Mouse (Mus musculus): Measurements from ENCODE around the gene Grk2. TPM values are rescaled to one million over a fixed set of nuclear protein-coding genes. Genes with fewer than 3 reads are reported as not detected.

Grk2 gene
- polyA plus RNA-seq, 1 experiment from 2014 or later, result 17.9 TPM

DNA sequence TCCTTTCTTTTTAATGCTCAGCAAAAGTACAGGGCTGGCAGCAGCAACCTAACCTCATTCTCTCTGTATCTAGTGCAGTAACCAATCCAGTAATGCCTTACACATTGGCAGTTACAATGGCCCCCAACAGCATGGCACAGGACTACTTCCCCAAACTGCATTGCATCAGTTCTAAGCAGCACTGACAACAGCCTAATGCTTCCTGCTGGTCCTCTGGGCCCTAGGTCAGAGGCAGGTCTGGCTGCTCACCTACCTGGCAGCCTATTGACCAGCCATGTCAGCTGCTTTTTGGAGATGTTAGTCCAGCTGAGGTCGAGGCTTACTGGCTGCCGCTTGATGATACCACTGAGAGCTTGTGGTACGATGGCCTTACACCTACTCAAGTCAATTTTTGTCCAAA lies 16.1 kb upstream of the Grk2 start:
- Histone ChIP-seq H3K9ac (no peak overlapping the region), H3K4me2 (no peak overlapping the region), H3K27ac (no peak overlapping the region), H3K4me1 (no peaks in the 10 kb centered on the region), H3K9me3 (replicated peaks) (no peaks in the 10 kb centered on the region), H3K27me3 (replicated peaks) (no peaks in the 10 kb centered on the region), H3K36me3 (peaks cover 98% of the 10 kb centered on the region), H3K4me3 (no peak overlapping the region)
- 86% methylated on average over 3 of the region's 3 CpGs for WGBS (ENCODE audit: insufficient replicate concordance)
- no peak for ATAC-seq

- 100% methylated on average over 1 of the region's 1 CpGs for WGBS (ENCODE audit: insufficient replicate concordance)
- ATAC-seq, result no peak
Observed at GRCm38 (mm10) chr19:4321622-4322021, 15.6 kb upstream of the Grk2 start.

DNA sequence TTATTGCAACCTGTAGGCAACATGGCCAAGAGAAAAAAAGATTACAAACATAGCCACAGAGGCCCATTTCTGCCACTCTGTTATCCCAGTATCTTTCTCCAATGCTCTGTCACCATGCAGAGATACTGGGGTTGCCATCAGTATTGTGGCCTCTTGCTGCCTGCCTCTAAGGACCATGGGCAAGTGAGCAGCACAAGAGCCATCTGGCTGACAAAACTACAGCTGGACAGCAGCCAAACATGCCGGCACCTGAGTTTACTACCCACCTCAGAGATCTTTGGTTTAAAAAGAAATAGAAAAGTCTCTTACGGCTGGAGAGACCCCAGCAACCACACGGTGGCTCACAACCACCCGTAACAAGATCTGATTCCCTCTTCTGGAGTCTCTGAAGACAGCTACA lies 13.2 kb upstream of the Grk2 start:
- peaks cover 3% of the 10 kb centered on the region; the same call in 1 of the 2 replicates for H3K4me1 ChIP-seq
- no peak overlapping the region for H3K4me2 ChIP-seq
- H3K4me3 ChIP-seq, result no peak overlapping the region
- H3K27me3 ChIP-seq (replicated peaks), result no peaks in the 10 kb centered on the region
- no peak overlapping the region for H3K9ac ChIP-seq
- H3K27ac ChIP-seq, result no peak overlapping the region
- peaks cover 87% of the 10 kb centered on the region for H3K36me3 ChIP-seq
- 87% methylated on average over 4 of the region's 4 CpGs for WGBS (ENCODE audit: insufficient replicate concordance)
- ATAC-seq, result no peak
- no peaks in the 10 kb centered on the region for H3K9me3 ChIP-seq (replicated peaks)

More at GRCm38 (mm10) chr19:4321622-4322021, 15.6 kb upstream of the Grk2 start:
- Histone ChIP-seq H3K27me3 (replicated peaks) (no peaks in the 10 kb centered on the region), H3K4me1 (no peaks in the 10 kb centered on the region), H3K4me3 (no peak overlapping the region), H3K27ac (no peak overlapping the region), H3K36me3 (peaks cover 98% of the 10 kb centered on the region), H3K9ac (no peak overlapping the region), H3K4me2 (no peak overlapping the region), H3K9me3 (replicated peaks) (no peaks in the 10 kb centered on the region)

DNA sequence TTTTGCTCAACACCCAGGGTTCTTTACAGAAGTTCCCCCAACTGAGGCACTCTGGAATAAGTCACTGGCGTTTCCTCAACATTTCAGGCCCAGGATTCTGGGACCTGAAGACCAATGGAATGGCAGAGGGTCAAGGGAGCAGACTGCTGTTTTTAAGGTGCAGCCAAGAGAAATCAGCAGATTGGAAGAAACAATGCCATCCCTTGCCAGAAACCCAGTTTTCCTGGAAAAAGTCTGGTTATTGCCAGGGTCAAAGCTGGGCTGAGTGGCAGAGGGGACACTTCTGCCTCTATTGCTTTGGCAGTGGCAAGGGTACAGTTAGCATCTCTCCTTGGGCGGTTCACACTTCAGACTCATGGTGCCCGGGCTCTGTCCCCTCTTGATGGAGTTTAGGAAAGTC lies 11.2 kb upstream of the Grk2 start:
- Histone ChIP-seq H3K4me2 (no peak overlapping the region), H3K9ac (no peak overlapping the region), H3K9me3 (replicated peaks) (no peaks in the 10 kb centered on the region), H3K4me1 (peaks cover 3% of the 10 kb centered on the region; the same call in 1 of the 2 replicates), H3K27me3 (replicated peaks) (no peaks in the 10 kb centered on the region), H3K36me3 (peaks cover 70% of the 10 kb centered on the region), H3K4me3 (no peak overlapping the region), H3K27ac (no peak overlapping the region)
- 91% methylated on average over 3 of the region's 3 CpGs for WGBS (ENCODE audit: insufficient replicate concordance)
- no peak for ATAC-seq

DNA sequence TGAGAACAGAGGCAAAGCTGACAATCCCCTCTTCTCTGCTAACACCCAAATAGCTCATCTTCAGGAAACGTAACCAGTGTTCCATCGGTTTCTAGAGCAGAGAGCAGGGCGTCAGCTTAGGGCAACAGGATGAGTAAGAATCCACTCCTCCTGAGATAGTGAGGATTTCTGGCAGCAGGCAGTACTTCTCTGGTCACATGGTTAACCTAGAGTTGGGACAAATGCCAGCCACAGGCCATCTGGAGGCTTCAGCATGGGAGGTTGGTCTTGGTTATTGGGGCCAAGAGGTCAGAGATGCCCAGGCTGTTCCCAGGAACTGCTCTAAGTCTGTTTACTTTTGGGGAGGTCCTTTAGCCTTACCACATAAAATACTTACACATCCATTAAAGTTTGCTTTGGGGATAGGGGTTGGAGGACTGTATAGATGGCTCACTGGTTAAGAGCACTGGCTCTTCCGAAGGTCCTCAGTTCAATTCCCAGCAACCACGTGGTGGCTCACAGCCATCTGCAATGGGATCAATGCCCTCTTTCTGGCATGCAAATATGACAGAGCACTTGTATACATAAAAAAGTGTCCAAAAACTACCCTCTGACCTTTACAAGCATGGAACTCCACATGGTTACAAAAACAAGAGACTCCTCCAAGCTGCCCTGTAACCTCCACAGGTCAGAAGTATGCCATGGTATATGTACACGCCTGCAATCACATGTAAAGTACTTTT lies 9.4 kb upstream of the Grk2 start:
- no peaks in the 10 kb centered on the region for H3K9me3 ChIP-seq (replicated peaks)
- no peaks in the 10 kb centered on the region for H3K27me3 ChIP-seq (replicated peaks)
- H3K27ac ChIP-seq, result no peak overlapping the region
- no peak overlapping the region for H3K9ac ChIP-seq
- H3K4me3 ChIP-seq, result no peak overlapping the region
- peaks cover 3% of the 10 kb centered on the region; the same call in 1 of the 2 replicates for H3K4me1 ChIP-seq
- H3K4me2 ChIP-seq, result no peak overlapping the region
- H3K36me3 ChIP-seq, result peaks cover 54% of the 10 kb centered on the region
- ATAC-seq, result no peak
- 77% methylated on average over 6 of the region's 6 CpGs for WGBS (ENCODE audit: insufficient replicate concordance)

DNA sequence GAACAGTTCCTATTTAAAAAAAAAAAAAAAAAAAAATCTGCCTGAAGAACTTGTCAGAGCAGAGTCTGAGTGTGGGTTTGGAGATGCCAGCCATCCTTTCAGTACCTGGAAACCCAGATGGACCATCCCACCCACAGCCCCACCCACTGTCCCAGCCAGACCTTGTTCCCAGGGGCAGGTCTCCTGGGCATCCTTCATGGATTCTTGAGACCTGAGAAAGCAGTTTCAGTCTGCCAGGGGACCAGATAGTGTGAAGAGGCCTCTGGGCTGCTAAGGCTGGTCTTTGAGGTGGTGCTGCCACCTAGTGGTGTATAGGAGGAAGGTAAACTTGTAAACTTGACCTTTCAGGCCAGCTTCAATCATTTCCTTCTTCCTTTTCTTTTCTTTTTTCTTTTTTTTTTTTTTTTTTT lies 3.8 kb upstream of the Grk2 start:
- no peaks in the 10 kb centered on the region for H3K9me3 ChIP-seq (replicated peaks)
- H3K27ac ChIP-seq, result no peak overlapping the region
- no peak overlapping the region for H3K9ac ChIP-seq
- ATAC-seq, result no peak
- peaks cover 15% of the 10 kb centered on the region for H3K4me1 ChIP-seq
- H3K27me3 ChIP-seq (replicated peaks), result 0 out of 2 replicates have a peak, but pooled peaks cover 5% of the 10 kb centered on the region
- H3K36me3 ChIP-seq, result peaks cover 4% of the 10 kb centered on the region; the same call in 1 of the 2 replicates
- H3K4me2 ChIP-seq, result no peak overlapping the region
- H3K4me3 ChIP-seq, result no peak overlapping the region

DNA sequence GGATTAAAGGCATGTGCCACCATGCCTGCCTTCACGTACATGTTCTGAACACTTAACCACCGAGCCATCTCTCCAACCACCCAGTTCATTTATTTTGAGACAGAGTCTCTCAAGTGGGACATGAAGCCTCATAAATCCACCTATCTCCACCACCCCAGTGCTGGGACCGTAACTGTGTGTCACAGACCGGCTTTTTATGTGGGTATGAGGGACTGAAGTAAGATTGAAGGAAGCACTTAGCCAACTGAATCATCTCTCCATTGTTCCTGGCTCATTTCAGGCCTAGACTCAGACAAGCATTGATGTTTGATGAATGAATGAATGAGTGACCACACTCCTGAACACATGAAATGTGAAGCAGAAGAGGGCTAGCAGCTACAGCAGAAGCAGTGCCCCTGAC lies 3.3 kb upstream of the Grk2 start:
- no peak overlapping the region for H3K4me2 ChIP-seq
- H3K4me1 ChIP-seq, result peaks cover 20% of the 10 kb centered on the region
- H3K9ac ChIP-seq, result no peak overlapping the region
- H3K27me3 ChIP-seq (replicated peaks), result 0 out of 2 replicates have a peak, but pooled peaks cover 5% of the 10 kb centered on the region
- 81% methylated on average over 4 of the region's 4 CpGs for WGBS (ENCODE audit: insufficient replicate concordance)
- H3K9me3 ChIP-seq (replicated peaks), result no peaks in the 10 kb centered on the region
- no peak overlapping the region for H3K4me3 ChIP-seq
- no peak overlapping the region for H3K27ac ChIP-seq
- H3K36me3 ChIP-seq, result 0 out of 2 replicates have a peak, but pooled peaks cover 3% of the 10 kb centered on the region
- ATAC-seq, result no peak

GRCm38 (mm10) chr19:4305491-4306189 lies 382 bp downstream of the Grk2 start:
- Histone ChIP-seq H3K4me2 (peak overlapping the region; percentile 73), H3K27me3 (replicated peaks) (0 out of 2 replicates have a peak, but pooled peaks cover 5% of the 10 kb centered on the region), H3K9ac (peak overlapping the region; percentile 96), H3K27ac (peak overlapping the region; percentile 86), H3K9me3 (replicated peaks) (no peaks in the 10 kb centered on the region), H3K36me3 (peaks cover 7% of the 10 kb centered on the region; the same call in 1 of the 2 replicates), H3K4me1 (peaks cover 56% of the 10 kb centered on the region), H3K4me3 (peak overlapping the region; percentile 89)
- ATAC-seq, result peak; percentile 75
- WGBS (ENCODE audit: insufficient replicate concordance), result under 1% methylated on average over 67 of the region's 68 CpGs

DNA sequence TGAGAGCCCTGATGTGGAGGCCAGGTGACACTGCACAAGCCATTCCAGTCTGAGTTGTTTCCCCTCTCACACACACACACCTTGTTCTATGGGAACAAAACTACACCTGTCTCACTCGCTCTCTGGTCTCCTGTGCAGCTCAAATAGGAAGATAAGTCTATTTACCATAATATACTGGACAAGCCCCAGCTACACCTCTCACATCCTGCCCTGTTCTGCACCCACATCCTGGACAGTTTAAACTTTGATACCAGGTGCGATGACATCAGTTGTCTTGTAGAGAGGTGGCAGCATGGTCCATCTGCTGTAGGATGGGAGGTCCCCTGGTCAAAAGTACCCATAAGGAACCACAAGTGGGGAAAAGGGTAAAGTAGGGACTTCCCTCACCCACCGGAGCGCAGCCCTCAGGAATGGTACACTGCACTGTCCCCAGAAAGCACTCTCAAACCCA lies 1.1 kb downstream of the Grk2 start:
- peaks cover 7% of the 10 kb centered on the region; the same call in 1 of the 2 replicates for H3K36me3 ChIP-seq
- H3K27me3 ChIP-seq (replicated peaks), result 0 out of 2 replicates have a peak, but pooled peaks cover 5% of the 10 kb centered on the region
- peak overlapping the region; percentile 86 for H3K27ac ChIP-seq
- 0 out of 2 replicates have a peak, but pooled peaks have one; percentile 6 for ATAC-seq
- peak overlapping the region; percentile 89 for H3K4me3 ChIP-seq
- H3K4me2 ChIP-seq, result peak overlapping the region; percentile 73
- H3K9ac ChIP-seq, result peak overlapping the region; percentile 96
- 14% methylated on average over 4 of the region's 4 CpGs for WGBS (ENCODE audit: insufficient replicate concordance)
- peaks cover 64% of the 10 kb centered on the region for H3K4me1 ChIP-seq
- no peaks in the 10 kb centered on the region for H3K9me3 ChIP-seq (replicated peaks)

- Histone ChIP-seq H3K9ac (peak overlapping the region; percentile 96), H3K27ac (peak overlapping the region; percentile 86), H3K27me3 (replicated peaks) (0 out of 2 replicates have a peak, but pooled peaks cover 5% of the 10 kb centered on the region), H3K4me2 (peak overlapping the region; percentile 73), H3K9me3 (replicated peaks) (no peaks in the 10 kb centered on the region), H3K4me1 (peaks cover 69% of the 10 kb centered on the region), H3K36me3 (peaks cover 7% of the 10 kb centered on the region; the same call in 1 of the 2 replicates), H3K4me3 (peak overlapping the region; percentile 89)
- ATAC-seq, result no peak
- 21% methylated on average over 5 of the region's 5 CpGs for WGBS (ENCODE audit: insufficient replicate concordance)
Observed at GRCm38 (mm10) chr19:4304251-4304821, 1.7 kb downstream of the Grk2 start.

- WGBS (ENCODE audit: insufficient replicate concordance), result 74% methylated on average over 5 of the region's 5 CpGs
- Histone ChIP-seq H3K9ac (no peak overlapping the region), H3K4me2 (peak overlapping the region; percentile 73), H3K27me3 (replicated peaks) (0 out of 2 replicates have a peak, but pooled peaks cover 5% of the 10 kb centered on the region), H3K4me3 (peak overlapping the region; percentile 89; the same call in 1 of the 2 replicates), H3K4me1 (peaks cover 76% of the 10 kb centered on the region), H3K9me3 (replicated peaks) (no peaks in the 10 kb centered on the region), H3K36me3 (peaks cover 13% of the 10 kb centered on the region), H3K27ac (peak overlapping the region; percentile 75)
- no peak for ATAC-seq
Observed at GRCm38 (mm10) chr19:4303640-4303995, 2.4 kb downstream of the Grk2 start.
